Mouse (Mus musculus) forebrain, embryonic 12.5 days (tissue): ENCODE measurements at regions not wholly inside any gene's neighbourhood (a gene's known extent, or its start where the extent isn't known, plus 50 kb on each side); places are given as distances from the start of the nearest gene placed in this dataset.
A peak's percentile ranks its signal among the peaks of the same experiment; 100 is the strongest.

ENCODE experiments used
- ATAC-seq: fragments of 200-750 bp; cut with Nextera tagmentation; 2 replicates; pipeline ENCODE4 v1.8.0; 2017; ENCODE audit warnings: moderate TSS enrichment; ENCODE audit not compliant: low FRiP score
- H3K27ac ChIP-seq: fragments of 300-500 bp; sonication (generic); 2 replicates; pipeline ENCODE4 v1.5.1; 2016; ENCODE audit warnings: mild to moderate bottlenecking
- H3K27me3 ChIP-seq: fragments of 300-500 bp; sonication (generic); 2 replicates; pipeline ENCODE4 v1.6.1; 2016; ENCODE audit warnings: mild to moderate bottlenecking
- H3K36me3 ChIP-seq: fragments of 300-500 bp; sonication (generic); replicated peaks from 2 replicates; pipeline ENCODE4 v1.6.1; 2016; ENCODE audit warnings: mild to moderate bottlenecking
- H3K4me1 ChIP-seq: fragments of 300-500 bp; sonication (generic); 2 replicates; pipeline ENCODE4 v1.6.1; 2016
- H3K4me2 ChIP-seq: fragments of 300-500 bp; sonication (generic); 2 replicates; pipeline ENCODE4 v1.6.1; 2016; ENCODE audit warnings: mild to moderate bottlenecking, moderate library complexity
- H3K4me3 ChIP-seq: fragments of 300-500 bp; sonication (generic); replicated peaks from 2 replicates; pipeline ENCODE4 v1.5.1; 2016; ENCODE audit warnings: mild to moderate bottlenecking
- H3K9ac ChIP-seq: fragments of 300-500 bp; sonication (generic); 2 replicates; pipeline ENCODE4 v1.6.1; 2016; ENCODE audit warnings: mild to moderate bottlenecking
- H3K9me3 ChIP-seq: fragments of 300-500 bp; sonication (generic); 2 replicates; pipeline ENCODE4 v1.6.1; 2016
- WGBS: fragments of 180-500 bp; shearing (Covaris S2); methylation state at CpG from one replicate; pipeline ENCODE4 v1.1.7; 2016; 5-methylcytosine and 5-hydroxymethylcytosine counted together

GRCm38 (mm10) chr9:84370260-84370659 lies 445.3 kb downstream of the Bckdhb start:
- 74% methylated on average over 4 of the region's 4 CpGs for WGBS
- ATAC-seq, result no peak
- H3K27me3 ChIP-seq, result no peaks in the 10 kb centered on the region

GRCm38 (mm10) chr9:84375746-84376145 lies 450.8 kb downstream of the Bckdhb start:
- WGBS, result 58% methylated on average over 2 of the region's 2 CpGs
- Histone ChIP-seq H3K4me1 (no peaks in the 10 kb centered on the region), H3K27ac (no peak overlapping the region), H3K9ac (no peak overlapping the region), H3K27me3 (no peaks in the 10 kb centered on the region), H3K4me3 (no peak overlapping the region), H3K4me2 (no peak overlapping the region), H3K9me3 (0 out of 2 replicates have a peak, but pooled peaks cover 2% of the 10 kb centered on the region), H3K36me3 (no peaks in the 10 kb centered on the region)
- ATAC-seq, result no peak

More at GRCm38 (mm10) chr9:84370260-84370659, 445.3 kb downstream of the Bckdhb start:
- Histone ChIP-seq H3K4me3 (no peak overlapping the region), H3K9ac (no peak overlapping the region), H3K4me2 (no peak overlapping the region), H3K36me3 (no peaks in the 10 kb centered on the region), H3K9me3 (0 out of 2 replicates have a peak, but pooled peaks cover 2% of the 10 kb centered on the region), H3K4me1 (no peaks in the 10 kb centered on the region), H3K27ac (no peak overlapping the region)

GRCm38 (mm10) chr9:84376621-84377020 lies 451.7 kb downstream of the Bckdhb start:
- 95% methylated on average over 6 of the region's 6 CpGs for WGBS
- no peak overlapping the region for H3K27ac ChIP-seq
- no peaks in the 10 kb centered on the region for H3K4me1 ChIP-seq

GRCm38 (mm10) chr9:84381942-84382341 lies 457.0 kb downstream of the Bckdhb start:
- H3K27me3 ChIP-seq, result no peaks in the 10 kb centered on the region
- H3K4me3 ChIP-seq, result no peak overlapping the region
- no peaks in the 10 kb centered on the region for H3K9me3 ChIP-seq
- H3K4me1 ChIP-seq, result no peaks in the 10 kb centered on the region
- no peaks in the 10 kb centered on the region for H3K36me3 ChIP-seq
- H3K9ac ChIP-seq, result no peak overlapping the region
- no peak overlapping the region for H3K27ac ChIP-seq
- H3K4me2 ChIP-seq, result no peak overlapping the region
- ATAC-seq, result no peak

More at GRCm38 (mm10) chr9:84376621-84377020, 451.7 kb downstream of the Bckdhb start:
- no peak for ATAC-seq
- H3K9me3 ChIP-seq, result 0 out of 2 replicates have a peak, but pooled peaks cover 2% of the 10 kb centered on the region
- no peaks in the 10 kb centered on the region for H3K27me3 ChIP-seq
- H3K9ac ChIP-seq, result no peak overlapping the region
- H3K4me2 ChIP-seq, result no peak overlapping the region
- H3K36me3 ChIP-seq, result no peaks in the 10 kb centered on the region
- no peak overlapping the region for H3K4me3 ChIP-seq

GRCm38 (mm10) chr9:84389831-84390230 lies 464.9 kb downstream of the Bckdhb start:
- Histone ChIP-seq H3K4me3 (no peak overlapping the region), H3K9me3 (no peaks in the 10 kb centered on the region), H3K27ac (no peak overlapping the region), H3K4me1 (no peaks in the 10 kb centered on the region), H3K27me3 (no peaks in the 10 kb centered on the region), H3K9ac (no peak overlapping the region), H3K36me3 (no peaks in the 10 kb centered on the region), H3K4me2 (no peak overlapping the region)
- 90% methylated on average over 3 of the region's 3 CpGs for WGBS
- no peak for ATAC-seq

GRCm38 (mm10) chr9:84394536-84395314 lies 469.8 kb downstream of the Bckdhb start:
- H3K4me3 ChIP-seq, result no peak overlapping the region
- no peaks in the 10 kb centered on the region for H3K36me3 ChIP-seq
- WGBS, result 91% methylated on average over 3 of the region's 3 CpGs
- H3K4me1 ChIP-seq, result no peaks in the 10 kb centered on the region
- no peak overlapping the region for H3K4me2 ChIP-seq
- H3K9me3 ChIP-seq, result no peaks in the 10 kb centered on the region
- no peak for ATAC-seq
- H3K9ac ChIP-seq, result no peak overlapping the region
- H3K27me3 ChIP-seq, result no peaks in the 10 kb centered on the region
- H3K27ac ChIP-seq, result no peak overlapping the region

- Histone ChIP-seq H3K27ac (no peak overlapping the region), H3K9ac (no peak overlapping the region), H3K4me2 (no peak overlapping the region), H3K27me3 (no peaks in the 10 kb centered on the region), H3K4me1 (no peaks in the 10 kb centered on the region), H3K4me3 (no peak overlapping the region), H3K9me3 (no peaks in the 10 kb centered on the region), H3K36me3 (no peaks in the 10 kb centered on the region)
- ATAC-seq, result no peak
- 80% methylated on average over 3 of the region's 3 CpGs for WGBS
These were observed 474.5 kb downstream of the Bckdhb start for GRCm38 (mm10) chr9:84399481-84399880.

- H3K9ac ChIP-seq, result no peak overlapping the region
- H3K4me3 ChIP-seq, result no peak overlapping the region
- H3K27me3 ChIP-seq, result no peaks in the 10 kb centered on the region
- no peak overlapping the region for H3K4me2 ChIP-seq
- H3K4me1 ChIP-seq, result 0 out of 2 replicates have a peak, but pooled peaks cover 3% of the 10 kb centered on the region
- no peak overlapping the region for H3K27ac ChIP-seq
- H3K9me3 ChIP-seq, result no peaks in the 10 kb centered on the region
- H3K36me3 ChIP-seq, result no peaks in the 10 kb centered on the region
- peak; percentile 71; the same call in 1 of the 2 replicates for ATAC-seq
- WGBS, result 63% methylated on average over 10 of the region's 10 CpGs
These were observed 483.6 kb downstream of the Bckdhb start for GRCm38 (mm10) chr9:84408260-84409203.
